Mouse (Mus musculus): ENCODE results near the gene Zfp526.
"Not testable (repeated sequence)": the region's sequence is repeated elsewhere in the genome, so short reads cannot be mapped to it uniquely, and the experiment has no call there.

Gene Zfp526

GRCm38 (mm10) chr7:25240631-25241030 lies 19.4 kb downstream of the Zfp526 start:
- DNase-seq (ENCODE audit: low spot score), result no peak

- peak; percentile 65 for DNase-seq (ENCODE audit: low spot score)
These were observed 19.8 kb downstream of the Zfp526 start for GRCm38 (mm10) chr7:25241062-25241461.

GRCm38 (mm10) chr7:25243361-25243760 lies 22.1 kb downstream of the Zfp526 start:
- DNase-seq (ENCODE audit: low spot score), result no peak

- no peak for DNase-seq (ENCODE audit: low spot score)
These were observed 23.5 kb downstream of the Zfp526 start for GRCm38 (mm10) chr7:25244562-25245369.

GRCm38 (mm10) chr7:25246079-25246758 lies 25.0 kb downstream of the Zfp526 start:
- peak; percentile 78 for DNase-seq (ENCODE audit: low spot score)

- no peak for DNase-seq (ENCODE audit: low spot score)
These were observed 25.5 kb downstream of the Zfp526 start for GRCm38 (mm10) chr7:25246759-25247137.

GRCm38 (mm10) chr7:25247498-25247897 lies 26.3 kb downstream of the Zfp526 start:
- no peak for DNase-seq (ENCODE audit: low spot score)

- peak; percentile 73 for DNase-seq (ENCODE audit: low spot score)
These were observed 26.9 kb downstream of the Zfp526 start for GRCm38 (mm10) chr7:25248018-25248647.

GRCm38 (mm10) chr7:25248846-25249313 lies 27.7 kb downstream of the Zfp526 start:
- no peak for DNase-seq (ENCODE audit: low spot score)

- DNase-seq (ENCODE audit: low spot score), result peak; percentile 88
These were observed 28.3 kb downstream of the Zfp526 start for GRCm38 (mm10) chr7:25249314-25250140.

GRCm38 (mm10) chr7:25250141-25250972 lies 29.1 kb downstream of the Zfp526 start, which contains the start of gene Erf:
TSS of gene Erf (minus strand) at chr7:25250761.
- DNase-seq (ENCODE audit: low spot score), result peak; percentile 99

GRCm38 (mm10) chr7:25251071-25251791 lies 30.0 kb downstream of the Zfp526 start:
- peak; percentile 87 for DNase-seq (ENCODE audit: low spot score)

GRCm38 (mm10) chr7:25251822-25252221 lies 30.6 kb downstream of the Zfp526 start:
- DNase-seq (ENCODE audit: low spot score), result no peak

- no peak for DNase-seq (ENCODE audit: low spot score)
These were observed 40.7 kb downstream of the Zfp526 start for GRCm38 (mm10) chr7:25261896-25262295.

GRCm38 (mm10) chr7:25263968-25264870 lies 43.0 kb downstream of the Zfp526 start:
- DNase-seq (ENCODE audit: low spot score), result no peak

GRCm38 (mm10) chr7:25265743-25266142 lies 44.5 kb downstream of the Zfp526 start:
- DNase-seq (ENCODE audit: low spot score), result not testable (repeated sequence)

GRCm38 (mm10) chr7:25266180-25266962 lies 45.1 kb downstream of the Zfp526 start:
- no peak for DNase-seq (ENCODE audit: low spot score)

GRCm38 (mm10) chr7:25267301-25267750 lies 46.1 kb downstream of the Zfp526 start, which contains the start of gene Cic:
TSS of gene Cic (plus strand) at chr7:25267704.
- DNase-seq (ENCODE audit: low spot score), result peak; percentile 97

Measured in testis, postnatal 10 days (tissue).